Comparison of ENCODE assay signal across 14 mouse cellular contexts in the genomic region with DNA sequence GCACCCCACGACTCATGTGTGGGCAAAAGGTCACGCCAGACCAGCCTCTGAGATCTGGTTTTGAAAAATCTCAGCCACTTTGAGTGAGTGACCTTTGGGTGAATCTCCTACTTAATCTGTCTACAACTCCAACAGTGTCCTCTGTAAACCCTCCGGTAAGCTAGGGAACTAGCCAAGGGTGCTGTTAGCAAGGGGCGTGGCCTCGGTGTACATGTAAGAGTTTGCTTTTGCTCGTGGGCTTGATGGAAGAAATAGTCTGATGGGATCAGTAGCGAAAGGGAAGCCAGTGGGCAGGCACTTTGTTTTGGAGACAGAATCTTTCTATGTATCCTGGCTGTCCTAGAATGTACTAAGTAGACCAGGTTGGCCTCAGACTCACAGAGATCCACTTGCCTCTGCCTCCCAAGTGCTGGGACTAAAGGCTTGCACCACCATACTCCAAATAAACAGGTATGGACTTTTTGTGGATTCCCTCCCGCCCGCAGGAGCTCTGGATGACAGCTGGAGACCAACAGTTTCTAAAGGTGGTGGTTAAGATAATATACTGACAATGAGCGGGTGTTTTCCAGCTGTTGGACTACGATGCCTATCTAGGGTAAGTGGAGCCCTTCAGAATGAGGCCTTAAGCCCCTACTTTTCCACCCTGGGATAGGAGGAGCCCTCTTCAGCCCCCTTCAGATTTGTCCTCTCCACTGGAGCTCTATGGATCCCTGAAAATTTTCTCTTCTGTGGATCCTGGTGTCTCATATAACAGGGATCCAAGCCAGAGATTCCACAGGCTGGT. TPM values are rescaled to one million over a fixed set of nuclear protein-coding genes. Genes with fewer than 3 reads are reported as not detected.
DNase-seq lines count a peak whose midpoint lies in the region; TF ChIP-seq lines count a peak whose summit lies in the region.
"Had no signal": no experiment of that assay in that cellular context is flagged by ENCODE, and none has a peak within 500 bp of the region (broad histone marks: within the 10 kb centered on the region; RNA-seq: fewer than 3 reads in every experiment).

No protein-coding gene starts in this region.

- H3K4me1 ChIP-seq in small intestine, adult 2 months (ENCODE audit: control insufficient read depth, insufficient read depth, insufficient read length, low read length), result peaks cover 44% of the 10 kb centered on the region

- H3K36me3 ChIP-seq in small intestine, adult 2 months (ENCODE audit: control insufficient read depth, insufficient read depth, low read length), result 0 out of 2 replicates have a peak, but pooled peaks cover 11% of the 10 kb centered on the region
- H3K36me3 ChIP-seq: heart, embryonic 15.5 days; hindbrain, embryonic 12.5 days; neural tube, embryonic 13.5 days had no signal

- H3K27ac ChIP-seq in small intestine, adult 2 months (ENCODE audit: insufficient read depth, low read depth, low read length), result peak overlapping the region; percentile 54
- H3K27ac ChIP-seq: forebrain, embryonic 13.5 days; heart, embryonic 15.5 days; hindbrain, embryonic 12.5 days; kidney, postnatal 0 days; layer of hippocampus, adult 2 months; neural tube, embryonic 13.5 days; stomach, postnatal 0 days had no signal

- WGBS in small intestine, adult 2 months, result 58% methylated on average over 11 of the region's 11 CpGs

- TF ChIP-seq CTCF in small intestine, adult 2 months (IDR thresholded peaks at IDR 0.05; ENCODE audit: extremely low read depth, insufficient read length, insufficient replicate concordance, low read depth, low read length), result no peak

- peak; percentile 1 for DNase-seq in kidney, postnatal 14 days
- no peak for DNase-seq in kidney, adult 9 months
- peak; percentile 9 for DNase-seq in 3T3-L1 (ENCODE audit: low read depth, low spot score)
- DNase-seq in A20 (ENCODE audit: low read depth, low spot score), result peak; percentile 40
- no peak for DNase-seq in adrenal gland, adult 2 months
- no peak for DNase-seq in right cerebral cortex, adult 2 months (ENCODE audit: low spot score in 2 of 2)

- no peaks in the 10 kb centered on the region for H3K27me3 ChIP-seq in small intestine, adult 2 months (ENCODE audit: control insufficient read depth, insufficient read depth, low read length)

- peak overlapping the region; percentile 12; the same call in 1 of the 2 replicates for H3K4me3 ChIP-seq in small intestine, adult 2 months (ENCODE audit: low read depth, low read length)
- H3K4me3 ChIP-seq: forebrain, embryonic 13.5 days; heart, embryonic 15.5 days; hindbrain, embryonic 12.5 days; layer of hippocampus, adult 2 months; neural tube, embryonic 13.5 days had no signal

- no peak for TF ChIP-seq POLR2A in small intestine, adult 2 months (IDR thresholded peaks at IDR 0.05; ENCODE audit: low read depth, low read length)

RNA-seq across cellular contexts. Expression of gene Phospho1, which starts 4.1 kb away (rescaled TPM):
- polyA plus RNA-seq in small intestine, adult 2 months (2012; rRNA removed), result 236 and 278 TPM in 2 replicates
- total RNA-seq in adrenal gland, adult 2 months (2021), result 100 to 1,000 TPM; 179 to 254 TPM
- 431 and 453 TPM in 2 replicates for polyA plus RNA-seq in adrenal gland, adult 2 months (2012; rRNA removed)
- polyA plus RNA-seq: forebrain, embryonic 13.5 days; hindbrain, embryonic 12.5 days; kidney, postnatal 0 days; neural tube, embryonic 13.5 days had no signal

RNA-seq across cellular contexts. Expression of gene Gngt2, which starts 8.6 kb away (rescaled TPM):
- polyA plus RNA-seq in small intestine, adult 2 months (2012; rRNA removed), result 2.1 and 4.7 TPM in 2 replicates
- total RNA-seq in adrenal gland, adult 2 months (2021), result 10 to 100 TPM; 21.4 to 30.4 TPM
- 1.3 and 1.4 TPM in 2 replicates for polyA plus RNA-seq in adrenal gland, adult 2 months (2012; rRNA removed)

RNA-seq across cellular contexts. Expression of gene Abi3, which starts 13.9 kb away (rescaled TPM):
- 34.0 and 73.5 TPM in 2 replicates for polyA plus RNA-seq in small intestine, adult 2 months (2012; rRNA removed)
- total RNA-seq in adrenal gland, adult 2 months (2021), result 10 to 100 TPM; 11.9 to 12.3 TPM
- polyA plus RNA-seq in adrenal gland, adult 2 months (2012; rRNA removed), result 55.2 and 62.6 TPM in 2 replicates

Comparison
In these comparisons a context has a peak if more than half of its experiments do, and no peak if none do; other contexts are left out.
1. DNase-seq: peak in kidney, postnatal 14 days (single experiment), 3T3-L1 (single experiment) and A20 (single experiment); none in kidney, adult 9 months (single experiment), adrenal gland, adult 2 months (single experiment) and right cerebral cortex, adult 2 months (0 of 2).